8 mouse cellular contexts compared by ENCODE assay signal in genomic region chr11:55096731-55097462, GRCm38 (mm10). TPM values are rescaled to one million over a fixed set of nuclear protein-coding genes. Genes with fewer than 3 reads are reported as not detected.
A peak's percentile ranks its signal among the peaks of the same experiment; 100 is the strongest.
DNase-seq lines count a peak whose midpoint lies in the region; ATAC-seq and TF ChIP-seq lines count a peak whose summit lies in the region.

No protein-coding gene starts in this region.

- 0 out of 2 replicates have a peak overlapping the region, but pooled peaks have one; percentile 32 for H3K9ac ChIP-seq in intestine, embryonic 14.5 days (ENCODE audit: low read length)
- H3K9ac ChIP-seq in midbrain, embryonic 14.5 days (replicated peaks; ENCODE audit: low read length), result no peak overlapping the region

- no peaks in the 10 kb centered on the region for H3K27me3 ChIP-seq in intestine, embryonic 14.5 days (replicated peaks; ENCODE audit: control insufficient read depth, insufficient read depth, low read length)
- no peaks in the 10 kb centered on the region for H3K27me3 ChIP-seq in midbrain, embryonic 14.5 days (ENCODE audit: control insufficient read depth, insufficient read depth, low read length)

- peak overlapping the region; percentile 71 for H3K27ac ChIP-seq in bone marrow macrophage, adult 2 months (ENCODE audit: insufficient read depth, low read depth, low read length)
- H3K27ac ChIP-seq in intestine, embryonic 14.5 days (ENCODE audit: low read depth), result peak overlapping the region; percentile 51
- no peak overlapping the region for H3K27ac ChIP-seq in midbrain, embryonic 14.5 days (replicated peaks; ENCODE audit: low read depth, low read length)

- H3K4me1 ChIP-seq in bone marrow macrophage, adult 2 months (ENCODE audit: control insufficient read depth, insufficient read depth, low read length), result peaks cover 32% of the 10 kb centered on the region
- H3K4me1 ChIP-seq in intestine, embryonic 14.5 days (replicated peaks; ENCODE audit: control insufficient read depth, insufficient read depth, low read length), result no peaks in the 10 kb centered on the region; the same call in 1 of the 2 replicates
- H3K4me1 ChIP-seq in midbrain, embryonic 14.5 days (ENCODE audit: control insufficient read depth, insufficient read depth, low read length), result no peaks in the 10 kb centered on the region

- peak overlapping the region; percentile 67 for H3K4me2 ChIP-seq in intestine, embryonic 14.5 days (ENCODE audit: low read length)
- H3K4me2 ChIP-seq in midbrain, embryonic 14.5 days (ENCODE audit: low read length), result peak overlapping the region; percentile 66

- WGBS in intestine, embryonic 14.5 days, result 28% methylated on average over 11 of the region's 11 CpGs
- WGBS in midbrain, embryonic 14.5 days, result 41% methylated on average over 11 of the region's 11 CpGs

- DNase-seq in kidney, adult 11 months, result peak; percentile 35
- no peak for DNase-seq in kidney, postnatal 4 days
- no peak for DNase-seq in intestine, embryonic 14.5 days (ENCODE audit: low spot score)
- DNase-seq in midbrain, embryonic 14.5 days, result peak; percentile 9
- no peak for DNase-seq in left cerebral cortex, postnatal 4 days
- DNase-seq in spleen, postnatal 10 days (ENCODE audit: low spot score in 2 of 2), result no peak

- no peaks in the 10 kb centered on the region for H3K9me3 ChIP-seq in intestine, embryonic 14.5 days (ENCODE audit: control insufficient read depth, low read length)
- no peaks in the 10 kb centered on the region for H3K9me3 ChIP-seq in midbrain, embryonic 14.5 days (ENCODE audit: control insufficient read depth, low read length)

- no peak for TF ChIP-seq POLR2A in bone marrow macrophage, adult 2 months (IDR thresholded peaks at IDR 0.05; ENCODE audit: borderline replicate concordance, low read depth, low read length)

- TF ChIP-seq CTCF in bone marrow macrophage, adult 2 months (IDR thresholded peaks at IDR 0.05; ENCODE audit: low read depth, low read length), result no peak

- H3K4me3 ChIP-seq in bone marrow macrophage, adult 2 months (ENCODE audit: insufficient read depth, low read length), result peak overlapping the region; percentile 33
- H3K4me3 ChIP-seq in intestine, embryonic 14.5 days (ENCODE audit: low read depth, low read length), result peak overlapping the region; percentile 35
- peak overlapping the region; percentile 52 for H3K4me3 ChIP-seq in midbrain, embryonic 14.5 days (replicated peaks; ENCODE audit: low read depth, low read length)

- H3K36me3 ChIP-seq in intestine, embryonic 14.5 days (ENCODE audit: control insufficient read depth, insufficient read depth, low read length), result no peaks in the 10 kb centered on the region
- no peaks in the 10 kb centered on the region for H3K36me3 ChIP-seq in midbrain, embryonic 14.5 days (ENCODE audit: control insufficient read depth, insufficient read depth, low read length)

- intact Hi-C loops in left cerebral cortex, postnatal 4 days (cut with DNase I), result no loop called here

- no peak for ATAC-seq in intestine, embryonic 14.5 days (replicated peaks; ENCODE audit: low FRiP score, low TSS enrichment, low read depth)
- no peak for ATAC-seq in midbrain, embryonic 14.5 days (ENCODE audit: low FRiP score, low TSS enrichment)
- ATAC-seq in inflammation-experienced regulatory T-cells, adult 6 months, result no peak

RNA-seq across cellular contexts. Expression of gene Gm2a, which starts 1.0 kb away (rescaled TPM):
- 216 and 231 TPM in 2 replicates for polyA plus RNA-seq in bone marrow macrophage, adult 2 months (2012; ENCODE audit: insufficient read depth, insufficient read length, missing spikeins)
- 23.1 and 24.9 TPM in 2 replicates for polyA plus RNA-seq in intestine, embryonic 14.5 days (2014; fragmentation: Nextera tagmentation; extraction: Ambion mirVana)
- polyA plus RNA-seq in midbrain, embryonic 14.5 days (2014; fragmentation: Nextera tagmentation; extraction: Ambion mirVana), result 23.4 and 23.6 TPM in 2 replicates
- 10 to 100 TPM; 31.0 to 32.2 TPM for total RNA-seq in left cerebral cortex, postnatal 4 days (2021)
- polyA plus RNA-seq in inflammation-experienced regulatory T-cells, adult 6 months (2017; shearing (Covaris generic)), result 100 to 1,000 TPM; 118 to 154 (median 154) TPM

RNA-seq across cellular contexts. Expression of gene Ccdc69, which starts 19.0 kb away (rescaled TPM):
- polyA plus RNA-seq in bone marrow macrophage, adult 2 months (2012; ENCODE audit: insufficient read depth, insufficient read length, missing spikeins), result 5.3 and 6.0 TPM in 2 replicates
- polyA plus RNA-seq in intestine, embryonic 14.5 days (2014; fragmentation: Nextera tagmentation; extraction: Ambion mirVana), result 3.0 and 3.1 TPM in 2 replicates
- 0.14 and 0.26 TPM in 2 replicates for polyA plus RNA-seq in midbrain, embryonic 14.5 days (2014; fragmentation: Nextera tagmentation; extraction: Ambion mirVana)
- total RNA-seq in left cerebral cortex, postnatal 4 days (2021), result not detected
- polyA plus RNA-seq in inflammation-experienced regulatory T-cells, adult 6 months (2017; shearing (Covaris generic)), result 10 to 100 TPM; 75.5 to 92.6 (median 81.1) TPM

RNA-seq across cellular contexts. Expression of gene Slc36a3, which starts 54.6 kb away (rescaled TPM):
- not detected in 2 replicates for polyA plus RNA-seq in bone marrow macrophage, adult 2 months (2012; ENCODE audit: insufficient read depth, insufficient read length, missing spikeins)
- not detected in 2 replicates for polyA plus RNA-seq in intestine, embryonic 14.5 days (2014; fragmentation: Nextera tagmentation; extraction: Ambion mirVana)
- not detected in 2 replicates for polyA plus RNA-seq in midbrain, embryonic 14.5 days (2014; fragmentation: Nextera tagmentation; extraction: Ambion mirVana)
- total RNA-seq in left cerebral cortex, postnatal 4 days (2021), result not detected
- polyA plus RNA-seq in inflammation-experienced regulatory T-cells, adult 6 months (2017; shearing (Covaris generic)), result under 1 TPM; 0.31 to 0.98 (median 0.54) TPM

Comparison
In these comparisons a context has a peak if more than half of its experiments do, and no peak if none do; other contexts are left out.
1. DNase-seq: peak in kidney, adult 11 months (single experiment) and midbrain, embryonic 14.5 days (single experiment); none in kidney, postnatal 4 days (0 of 2), intestine, embryonic 14.5 days (single experiment), left cerebral cortex, postnatal 4 days (single experiment) and spleen, postnatal 10 days (0 of 2).
2. RNA of gene Ccdc69, which starts 19.0 kb away (polyA plus RNA-seq): 75.5 to 92.6 TPM in inflammation-experienced regulatory T-cells, adult 6 months; 5.3 to 6.0 TPM in bone marrow macrophage, adult 2 months, 3.0 to 3.1 TPM in intestine, embryonic 14.5 days and 0.14 to 0.26 TPM in midbrain, embryonic 14.5 days; every median in the first group is over 10 times any median in the second.
3. Peak in every context shown above with its lines, with median percentiles within 50 percentile points of each other: H3K4me3 ChIP-seq.